Comparison of ENCODE assay signal across 19 mouse cellular contexts in the genomic region with DNA sequence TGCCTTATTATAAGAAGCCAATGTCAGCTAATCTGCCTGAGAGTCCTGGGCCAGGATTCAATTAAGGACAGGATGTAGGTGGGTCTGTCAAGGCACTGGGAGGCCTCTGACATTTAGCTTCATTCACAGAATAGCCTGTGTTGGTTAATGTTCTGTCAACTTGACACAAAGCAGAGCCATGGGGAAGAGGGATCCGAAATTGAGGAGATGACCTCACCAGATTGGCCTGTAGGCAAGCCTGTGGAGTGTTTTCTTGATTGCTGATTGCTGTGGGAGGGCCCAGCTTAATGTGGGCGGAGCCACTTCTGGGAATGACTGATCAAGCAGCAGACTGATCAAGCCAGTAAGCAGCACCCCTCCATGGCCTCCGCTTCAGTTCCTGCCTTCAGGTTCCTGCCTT.
DNase-seq lines count a peak whose midpoint lies in the region; ATAC-seq lines count a peak whose summit lies in the region.
"Had no signal": no experiment of that assay in that cellular context is flagged by ENCODE, and none has a peak within 500 bp of the region (broad histone marks: within the 10 kb centered on the region; RNA-seq: fewer than 3 reads in every experiment).

No protein-coding gene starts in this region.

- peaks cover 7% of the 10 kb centered on the region for H3K4me1 ChIP-seq in heart, embryonic 12.5 days (replicated peaks)
- no peaks in the 10 kb centered on the region for H3K4me1 ChIP-seq in limb, embryonic 11.5 days (ENCODE audit: control insufficient read depth, insufficient read depth, low read length)
- peaks cover under 1% of the 10 kb centered on the region; the same call in 1 of the 2 replicates for H3K4me1 ChIP-seq in forebrain, embryonic 13.5 days

- H3K9ac ChIP-seq in heart, embryonic 12.5 days = no peak overlapping the region
- no peak overlapping the region for H3K9ac ChIP-seq in limb, embryonic 11.5 days (ENCODE audit: low read length)
- no peak overlapping the region for H3K9ac ChIP-seq in forebrain, embryonic 13.5 days
- H3K9ac ChIP-seq: liver, postnatal 0 days had no signal

- H3K4me2 ChIP-seq in heart, embryonic 12.5 days = no peak overlapping the region
- H3K4me2 ChIP-seq in limb, embryonic 11.5 days (ENCODE audit: low read depth, severe bottlenecking) = no peak overlapping the region
- H3K4me2 ChIP-seq in forebrain, embryonic 13.5 days = no peak overlapping the region

- H3K4me3 ChIP-seq in heart, embryonic 12.5 days = no peak overlapping the region
- no peak overlapping the region for H3K4me3 ChIP-seq in limb, embryonic 11.5 days (ENCODE audit: low read depth, low read length)
- no peak overlapping the region for H3K4me3 ChIP-seq in forebrain, embryonic 13.5 days

- 50% methylated on average over 3 of the region's 3 CpGs for WGBS in heart, embryonic 12.5 days
- WGBS in limb, embryonic 11.5 days = 65% methylated on average over 3 of the region's 3 CpGs
- whole genome bisulfite sequencing in forebrain, embryonic 13.5 days = 75% methylated on average over 3 of the region's 3 CpGs

- H3K36me3 ChIP-seq in heart, embryonic 12.5 days = no peaks in the 10 kb centered on the region
- H3K36me3 ChIP-seq in limb, embryonic 11.5 days (ENCODE audit: control insufficient read depth, insufficient read depth, low read length) = no peaks in the 10 kb centered on the region
- H3K36me3 ChIP-seq in forebrain, embryonic 13.5 days (ENCODE audit: poor library complexity, severe bottlenecking) = 0 out of 2 replicates have a peak, but pooled peaks cover 3% of the 10 kb centered on the region

- no peak overlapping the region for H3K27ac ChIP-seq in heart, embryonic 12.5 days (ENCODE audit: poor library complexity, severe bottlenecking)
- H3K27ac ChIP-seq in limb, embryonic 11.5 days (replicated peaks; ENCODE audit: low read depth, low read length) = no peak overlapping the region
- no peak overlapping the region for H3K27ac ChIP-seq in forebrain, embryonic 13.5 days

- no peaks in the 10 kb centered on the region for H3K27me3 ChIP-seq in heart, embryonic 12.5 days (replicated peaks)
- no peaks in the 10 kb centered on the region for H3K27me3 ChIP-seq in limb, embryonic 11.5 days (ENCODE audit: control insufficient read depth, insufficient read depth, low read length)
- no peaks in the 10 kb centered on the region for H3K27me3 ChIP-seq in forebrain, embryonic 13.5 days

- peaks cover 9% of the 10 kb centered on the region for H3K9me3 ChIP-seq in heart, embryonic 12.5 days (replicated peaks)
- H3K9me3 ChIP-seq in limb, embryonic 11.5 days (ENCODE audit: control insufficient read depth, low read length) = no peaks in the 10 kb centered on the region; the same call in 1 of the 2 replicates
- H3K9me3 ChIP-seq in forebrain, embryonic 13.5 days (replicated peaks) = peaks cover 10% of the 10 kb centered on the region

- peak; percentile 61 for ATAC-seq in heart, embryonic 12.5 days (ENCODE audit: insufficient number of reproducible peaks, low FRiP score)
- ATAC-seq in limb, embryonic 11.5 days (ENCODE audit: insufficient number of reproducible peaks, low FRiP score, low TSS enrichment, low read depth) = no peak
- no peak for ATAC-seq in forebrain, embryonic 13.5 days
- ATAC-seq: forebrain, embryonic 14.5 days; liver, postnatal 0 days had no signal

- peak; percentile 64 for DNase-seq in heart, adult 11 months
- no peak for DNase-seq in heart, adult 8-10 months (ENCODE audit: low spot score)
- peak; percentile 78 for DNase-seq in R1 (ENCODE audit: low read depth, low spot score)
- peak; percentile 28 for DNase-seq in limb, embryonic 11.5 days (ENCODE audit: low spot score)
- DNase-seq in cerebellum, adult 11 months = no peak
- no peak for DNase-seq in cerebellum, adult 9-10 months
- DNase-seq: B cell, adult 2 months; cerebellum, postnatal 36 days; kidney, adult 9 months; layer of hippocampus, postnatal 36 days; left cerebral cortex, postnatal 4 days; liver, postnatal 0 days; lung, postnatal 4 days; midbrain, embryonic 14.5 days; right cerebral cortex, postnatal 14 days; thymus, adult 18-20 months had no signal

Comparison
In these comparisons a context has a peak if more than half of its experiments do, and no peak if none do; other contexts are left out.
1. DNase-seq: peak in heart, adult 11 months (single experiment), R1 (single experiment) and limb, embryonic 11.5 days (single experiment); none in heart, adult 8-10 months (single experiment), cerebellum, adult 11 months (single experiment) and cerebellum, adult 9-10 months (single experiment).